Mouse (Mus musculus) midbrain, embryonic 14.5 days (tissue): Measurements from ENCODE around the gene Grb10. TPM values are rescaled to one million over a fixed set of nuclear protein-coding genes. Genes with fewer than 3 reads are reported as not detected.

Experiments
- ATAC-seq: fragments of 200-750 bp; cut with Nextera tagmentation; 2 replicates; pipeline ENCODE4 v1.8.0; 2017; ENCODE audit warnings: moderate number of reproducible peaks, moderate library complexity; ENCODE audit not compliant: low FRiP score, low TSS enrichment
- DNase-seq: peaks from one replicate; pipeline ENCODE4 v3.0.0-alpha.2; 2015
- H3K27ac ChIP-seq: fragments of 300-500 bp; sonication (generic); replicated peaks from 2 replicates; pipeline ENCODE4 v1.5.1; 2014; ENCODE audit warnings: mild to moderate bottlenecking, low read depth, low read length, moderate library complexity
- H3K27me3 ChIP-seq: fragments of 300-500 bp; sonication (generic); 2 replicates; pipeline ENCODE4 v1.6.1; 2014; ENCODE audit warnings: low read length, control low read depth, mixed read lengths; ENCODE audit not compliant: control insufficient read depth, insufficient read depth
- H3K36me3 ChIP-seq: fragments of 300-500 bp; sonication (generic); 2 replicates; pipeline ENCODE4 v1.6.1; 2014; ENCODE audit warnings: low read length, control low read depth; ENCODE audit not compliant: control insufficient read depth, insufficient read depth
- H3K4me1 ChIP-seq: fragments of 300-500 bp; sonication (generic); 2 replicates; pipeline ENCODE4 v1.6.1; 2014; ENCODE audit warnings: mild to moderate bottlenecking, antibody characterized with exemption, low read length, control low read depth; ENCODE audit not compliant: control insufficient read depth, insufficient read depth
- H3K4me2 ChIP-seq: fragments of 300-500 bp; sonication (generic); 2 replicates; pipeline ENCODE4 v1.6.1; 2014; ENCODE audit warnings: mild to moderate bottlenecking, low read length, moderate library complexity
- H3K4me3 ChIP-seq: fragments of 300-500 bp; sonication (generic); replicated peaks from 2 replicates; pipeline ENCODE4 v1.5.1; 2014; ENCODE audit warnings: low read depth, low read length
- H3K9ac ChIP-seq: fragments of 300-500 bp; sonication (generic); replicated peaks from 2 replicates; pipeline ENCODE4 v1.6.1; 2014; ENCODE audit warnings: mild to moderate bottlenecking, low read length, moderate library complexity
- H3K9me3 ChIP-seq: fragments of 300-500 bp; sonication (generic); 2 replicates; pipeline ENCODE4 v1.6.1; 2016; ENCODE audit warnings: low read length, control low read depth, mixed read lengths; ENCODE audit not compliant: control insufficient read depth
- WGBS: fragments of 180-500 bp; shearing (Covaris S2); extraction: QIAGEN DNeasy Blood & Tissue Kit; methylation state at CpG from one replicate; pipeline ENCODE4 v1.1.7; 2014; 5-methylcytosine and 5-hydroxymethylcytosine counted together
- polyA plus RNA-seq: library from polyadenylated mRNA; unstranded; fragments of >200 nt; fragmentation: Nextera tagmentation; extraction: Ambion mirVana; gene quantifications from 2 replicates; pipeline ENCODE4 v1.2.1, GENCODE M21; 2014

The Grb10 gene
- polyA plus RNA-seq, 1 experiment from 2014 or later: 45.1 TPM

DNA sequence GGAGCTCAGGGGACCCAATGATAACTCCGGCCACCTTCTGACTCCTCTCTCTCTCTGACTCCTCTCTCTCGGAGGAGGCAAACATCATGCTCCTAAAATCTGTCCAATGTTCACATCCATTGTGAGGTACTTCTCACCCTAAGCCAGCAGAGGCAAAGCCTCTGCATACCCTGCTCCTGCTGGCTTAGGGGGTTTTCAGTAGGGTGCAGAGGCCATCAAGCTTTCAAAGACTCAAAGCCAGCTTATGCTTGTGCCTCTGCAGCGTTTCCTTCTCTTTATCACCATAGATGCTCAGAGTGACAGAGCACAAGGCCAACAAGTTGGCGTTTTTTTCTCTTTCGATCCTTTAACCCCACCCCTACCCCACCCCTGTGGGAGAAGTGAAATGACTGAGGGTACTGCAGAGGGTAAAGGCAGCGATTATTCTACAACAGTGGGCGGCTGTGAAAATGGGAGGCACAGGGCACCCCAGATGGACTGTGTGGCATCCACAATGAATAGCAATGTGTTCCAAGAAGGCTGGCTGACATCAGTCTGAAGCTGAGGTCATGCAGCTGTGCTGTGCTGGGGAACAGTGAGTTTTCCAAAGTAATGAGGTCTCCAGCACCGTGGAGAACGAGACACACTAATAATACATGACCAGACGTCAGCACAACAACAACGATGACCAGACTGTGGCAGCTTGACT, 106.2 kb downstream of the Grb10 start:
- WGBS: 75% methylated on average over 11 of the region's 11 CpGs
- Histone ChIP-seq H3K9me3 (no peaks in the 10 kb centered on the region), H3K4me2 (no peak overlapping the region), H3K4me3 (no peak overlapping the region), H3K36me3 (peaks cover 26% of the 10 kb centered on the region), H3K27ac (no peak overlapping the region), H3K9ac (no peak overlapping the region), H3K4me1 (no peaks in the 10 kb centered on the region), H3K27me3 (no peaks in the 10 kb centered on the region)
- ATAC-seq (0 out of 2 replicates have a peak, but pooled peaks have one; percentile 8), DNase-seq (no peak)

DNA sequence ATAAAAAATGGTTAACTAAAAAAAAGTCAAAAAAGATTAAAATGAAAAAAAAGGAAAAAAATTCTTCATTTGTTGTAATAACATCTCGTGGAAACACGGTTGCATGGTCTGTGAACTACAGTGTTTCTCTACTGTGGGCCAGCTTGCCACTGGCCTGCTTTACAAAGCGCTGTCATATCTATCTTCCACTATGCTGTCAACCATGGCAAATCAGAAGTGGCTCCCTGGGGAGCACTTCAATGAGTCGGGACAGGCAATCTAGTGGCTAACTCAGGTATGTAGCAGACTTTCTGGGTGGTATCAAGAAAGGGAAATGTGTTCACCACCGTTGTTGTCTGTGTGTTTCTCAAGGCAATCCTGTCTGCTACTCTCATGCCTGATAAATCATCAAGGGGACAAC, 106.8 kb downstream of the Grb10 start:
- no peaks in the 10 kb centered on the region for H3K9me3 ChIP-seq
- no peak overlapping the region for H3K4me3 ChIP-seq
- no peaks in the 10 kb centered on the region for H3K27me3 ChIP-seq
- H3K4me1 ChIP-seq: no peaks in the 10 kb centered on the region
- peaks cover 22% of the 10 kb centered on the region for H3K36me3 ChIP-seq
- ATAC-seq (no peak), DNase-seq (peak; percentile 36)
- WGBS: 65% methylated on average over 5 of the region's 5 CpGs
- no peak overlapping the region for H3K27ac ChIP-seq
- no peak overlapping the region for H3K4me2 ChIP-seq
- H3K9ac ChIP-seq: no peak overlapping the region

DNA sequence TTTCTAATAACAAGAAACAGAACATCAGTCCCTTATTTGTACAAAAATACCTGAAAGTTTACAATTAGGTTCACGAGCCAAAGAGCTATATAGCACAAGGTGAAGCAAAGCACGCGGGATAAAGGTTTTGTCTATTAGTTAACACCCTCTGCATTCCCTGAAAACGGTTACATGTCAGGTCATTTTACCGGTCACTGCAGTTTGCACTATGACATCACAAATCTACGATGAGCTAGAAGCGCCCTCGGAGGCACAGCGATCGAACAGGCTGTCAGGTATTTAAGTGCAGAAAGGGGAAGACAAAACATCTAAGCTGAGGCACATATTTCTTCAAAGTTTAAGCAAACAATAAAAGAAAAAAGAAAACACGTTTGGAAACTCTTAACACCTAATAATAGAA, 108.0 kb downstream of the Grb10 start:
- ATAC-seq: no peak

GRCm38 (mm10) chr11:11929059-11929458, 109.4 kb downstream of the Grb10 start:
- Histone ChIP-seq H3K4me2 (no peak overlapping the region), H3K4me1 (no peaks in the 10 kb centered on the region), H3K9ac (no peak overlapping the region), H3K36me3 (0 out of 2 replicates have a peak, but pooled peaks cover 10% of the 10 kb centered on the region), H3K9me3 (no peaks in the 10 kb centered on the region), H3K27ac (no peak overlapping the region), H3K27me3 (no peaks in the 10 kb centered on the region), H3K4me3 (no peak overlapping the region)
- WGBS: 95% methylated on average over 3 of the region's 3 CpGs
- DNase-seq (no peak), ATAC-seq (no peak)

More for the DNA sequence above, 108.0 kb downstream of the Grb10 start:
- Histone ChIP-seq H3K4me1 (no peaks in the 10 kb centered on the region), H3K9ac (no peak overlapping the region), H3K9me3 (no peaks in the 10 kb centered on the region), H3K36me3 (0 out of 2 replicates have a peak, but pooled peaks cover 14% of the 10 kb centered on the region), H3K27ac (no peak overlapping the region), H3K27me3 (no peaks in the 10 kb centered on the region), H3K4me3 (no peak overlapping the region), H3K4me2 (no peak overlapping the region)
- DNase-seq: no peak
- 92% methylated on average over 11 of the region's 11 CpGs for WGBS

DNA sequence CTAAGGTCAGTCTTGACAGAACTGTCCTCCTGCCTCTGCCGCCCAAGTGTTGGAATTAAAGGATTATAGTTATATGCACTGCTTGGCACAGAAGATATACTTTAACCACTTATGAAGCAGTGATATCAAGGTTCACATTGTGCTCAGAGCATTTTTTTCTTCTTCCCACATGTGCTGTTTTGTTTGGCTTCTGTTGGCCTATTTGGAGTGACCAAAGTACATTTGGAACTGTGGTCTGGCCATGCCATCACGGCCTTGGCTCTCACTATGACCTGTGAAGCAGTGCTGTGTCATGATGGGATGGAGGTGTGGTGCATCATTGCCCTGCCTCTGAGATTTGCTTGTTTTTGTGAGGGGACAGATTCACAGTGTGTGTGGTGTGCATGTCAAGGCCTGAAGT, 109.9 kb downstream of the Grb10 start:
- Histone ChIP-seq H3K4me1 (no peaks in the 10 kb centered on the region), H3K27me3 (no peaks in the 10 kb centered on the region), H3K9me3 (no peaks in the 10 kb centered on the region), H3K4me2 (no peak overlapping the region), H3K27ac (no peak overlapping the region), H3K9ac (no peak overlapping the region), H3K4me3 (no peak overlapping the region), H3K36me3 (0 out of 2 replicates have a peak, but pooled peaks cover 10% of the 10 kb centered on the region)
- ATAC-seq (no peak), DNase-seq (no peak)
- 98% methylated on average over 2 of the region's 2 CpGs for WGBS

GRCm38 (mm10) chr11:11923900-11924299, 114.6 kb downstream of the Grb10 start:
- Histone ChIP-seq H3K4me1 (no peaks in the 10 kb centered on the region), H3K27ac (no peak overlapping the region), H3K36me3 (no peaks in the 10 kb centered on the region), H3K4me2 (no peak overlapping the region), H3K27me3 (no peaks in the 10 kb centered on the region), H3K4me3 (no peak overlapping the region), H3K9ac (no peak overlapping the region), H3K9me3 (no peaks in the 10 kb centered on the region)
- 24% methylated on average over 3 of the region's 3 CpGs for WGBS
- no peak for ATAC-seq
- no peak for DNase-seq

GRCm38 (mm10) chr11:11923345-11923744, 115.1 kb downstream of the Grb10 start:
- WGBS: 94% methylated on average over 3 of the region's 3 CpGs
- Histone ChIP-seq H3K9ac (no peak overlapping the region), H3K4me2 (no peak overlapping the region), H3K27ac (no peak overlapping the region), H3K4me3 (no peak overlapping the region), H3K9me3 (no peaks in the 10 kb centered on the region), H3K36me3 (no peaks in the 10 kb centered on the region), H3K27me3 (no peaks in the 10 kb centered on the region), H3K4me1 (no peaks in the 10 kb centered on the region)
- ATAC-seq (no peak), DNase-seq (no peak)

- no peak overlapping the region for H3K4me3 ChIP-seq
- no peaks in the 10 kb centered on the region for H3K27me3 ChIP-seq
- no peak overlapping the region for H3K27ac ChIP-seq
- H3K4me1 ChIP-seq: no peaks in the 10 kb centered on the region
- no peaks in the 10 kb centered on the region for H3K9me3 ChIP-seq
- H3K4me2 ChIP-seq: no peak overlapping the region
- no peak overlapping the region for H3K9ac ChIP-seq
- no peak for DNase-seq
- H3K36me3 ChIP-seq: no peaks in the 10 kb centered on the region
- 91% methylated on average over 2 of the region's 2 CpGs for WGBS
- no peak for ATAC-seq
Measured at GRCm38 (mm10) chr11:11922106-11922505, 116.4 kb downstream of the Grb10 start.

- 70% methylated on average over 7 of the region's 7 CpGs for WGBS
Measured at GRCm38 (mm10) chr11:11907703-11908413, 130.6 kb downstream of the Grb10 start.

More at GRCm38 (mm10) chr11:11907703-11908413, 130.6 kb downstream of the Grb10 start:
- no peaks in the 10 kb centered on the region for H3K36me3 ChIP-seq
- no peak overlapping the region for H3K9ac ChIP-seq
- no peaks in the 10 kb centered on the region for H3K27me3 ChIP-seq
- no peaks in the 10 kb centered on the region for H3K4me1 ChIP-seq
- ATAC-seq (no peak), DNase-seq (no peak)
- no peak overlapping the region for H3K4me3 ChIP-seq
- no peak overlapping the region for H3K27ac ChIP-seq
- H3K9me3 ChIP-seq: no peaks in the 10 kb centered on the region
- no peak overlapping the region for H3K4me2 ChIP-seq
